Mouse (Mus musculus) liver, adult 2 months (tissue): ENCODE data around the gene Trim34a.

Experiments
- CTCF ChIP-seq: fragments of 200-500 bp; IDR thresholded peaks from 2 replicates; pipeline ENCODE4 v1.5.1; 2011; ENCODE audit warnings: low read depth, low read length, control low read depth
- POLR2A ChIP-seq: fragments of 200-500 bp; IDR thresholded peaks from 2 replicates; pipeline ENCODE4 v1.6.1; 2011; ENCODE audit warnings: low read length, control low read depth; ENCODE audit not compliant: insufficient read depth; ENCODE audit errors: extremely low read depth

GRCm38 (mm10) chr7:104218701-104219569, 25.3 kb upstream of the Trim34a start, which contains the start of gene Trim6:
- TF ChIP-seq CTCF (no peak), POLR2A (no peak)
